Mouse (Mus musculus): ENCODE measurements around the gene Kif18b. TPM values are rescaled to one million over a fixed set of nuclear protein-coding genes. Genes with fewer than 3 reads are reported as not detected.
A peak's percentile ranks its signal among the peaks of the same experiment; 100 is the strongest.

Gene Kif18b
- polyA plus RNA-seq, 1 experiment from 2014 or later = 5.3 TPM

- Histone ChIP-seq H3K27me3 (no peaks in the 10 kb centered on the region), H3K4me2 (replicated peaks) (no peak overlapping the region), H3K36me3 (no peaks in the 10 kb centered on the region), H3K4me1 (peaks cover 14% of the 10 kb centered on the region; the same call in 1 of the 2 replicates), H3K9ac (replicated peaks) (no peak overlapping the region), H3K27ac (replicated peaks) (no peak overlapping the region; the same call in 1 of the 2 replicates), H3K9me3 (no peaks in the 10 kb centered on the region), H3K4me3 (no peak overlapping the region)
- 0 out of 2 replicates have a peak, but pooled peaks have one; percentile 16 for ATAC-seq (replicated peaks)
- 53% methylated on average over 16 of the region's 16 CpGs for WGBS
These were observed 32.2 kb upstream of the Kif18b start for GRCm38 (mm10) chr11:102956962-102957614.

DNA sequence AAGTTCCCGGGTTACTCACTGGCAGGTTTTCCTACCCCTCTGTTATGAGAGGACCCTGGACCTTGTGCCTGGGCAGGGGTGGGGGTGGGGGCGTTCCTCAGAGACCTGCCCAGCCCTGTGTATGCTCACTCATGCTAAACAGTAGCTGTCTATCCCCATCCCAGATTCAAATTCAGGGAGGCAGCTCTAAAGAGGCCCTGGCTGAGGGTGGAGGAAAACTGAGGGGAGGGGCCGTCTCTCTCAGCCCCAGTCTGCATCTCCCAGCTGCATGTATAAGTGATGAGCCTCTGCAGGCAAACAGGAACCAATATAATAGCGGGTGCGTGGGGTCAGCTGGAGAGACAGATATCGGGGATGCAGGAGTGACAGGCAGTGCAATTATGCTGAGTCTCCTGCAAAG is 28.0 kb upstream of the Kif18b start:
- ATAC-seq (replicated peaks) = peak; percentile 36; the same call in 1 of the 2 replicates
- H3K9ac ChIP-seq (replicated peaks) = no peak overlapping the region
- H3K4me1 ChIP-seq = peaks cover 26% of the 10 kb centered on the region
- H3K27ac ChIP-seq (replicated peaks) = no peak overlapping the region
- WGBS = 24% methylated on average over 6 of the region's 6 CpGs
- H3K9me3 ChIP-seq = no peaks in the 10 kb centered on the region
- no peak overlapping the region for H3K4me2 ChIP-seq (replicated peaks)
- H3K36me3 ChIP-seq = no peaks in the 10 kb centered on the region
- H3K27me3 ChIP-seq = peaks cover 16% of the 10 kb centered on the region; the same call in 1 of the 2 replicates
- no peak overlapping the region for H3K4me3 ChIP-seq

DNA sequence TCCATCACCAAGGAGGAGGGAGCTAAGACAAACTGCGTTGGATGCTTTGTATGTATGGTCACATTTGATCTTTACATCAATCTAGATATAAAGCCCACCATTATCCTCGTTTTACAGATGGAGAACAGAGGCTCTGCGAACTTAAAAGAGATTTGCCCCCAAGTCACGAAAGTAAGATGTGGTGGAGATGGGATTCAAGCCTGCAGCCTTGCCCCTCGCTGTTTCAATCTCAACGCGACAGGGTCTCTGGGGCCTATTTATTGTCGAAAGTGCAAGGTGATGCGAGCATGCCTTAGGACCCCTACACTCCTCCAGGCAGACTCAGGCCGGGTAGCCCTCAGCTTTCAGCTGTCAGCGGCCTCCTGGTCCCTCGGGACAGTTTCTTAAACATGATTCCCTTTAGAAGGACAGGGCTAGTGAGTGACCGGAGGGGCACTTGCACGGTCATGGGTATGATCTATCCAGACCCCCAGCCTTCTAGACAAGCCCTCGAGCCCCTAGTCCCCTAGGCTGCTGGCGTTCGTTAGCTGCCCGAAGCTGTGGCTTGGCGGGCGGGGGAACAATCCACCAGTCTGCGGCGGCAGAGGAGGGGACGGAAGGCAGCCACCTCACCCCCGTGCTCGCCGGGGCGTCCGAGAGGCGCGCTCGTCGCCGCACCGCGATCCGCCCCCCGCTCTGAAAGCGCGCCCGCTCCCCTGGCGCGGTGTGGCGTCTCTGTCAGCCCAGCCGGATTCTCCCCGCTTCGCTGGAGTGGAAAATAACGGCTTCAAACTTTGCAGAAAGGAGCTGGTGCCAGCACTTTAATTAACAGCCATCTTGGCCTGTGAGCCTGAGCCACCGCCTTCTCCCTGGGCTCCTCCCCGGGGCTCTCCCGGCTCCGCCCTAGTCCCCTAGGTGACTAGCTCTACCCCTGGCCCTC is 23.4 kb upstream of the Kif18b start:
- H3K4me1 ChIP-seq = peaks cover 47% of the 10 kb centered on the region
- H3K4me3 ChIP-seq = peak overlapping the region; percentile 45
- WGBS = 2% methylated on average over 51 of the region's 51 CpGs
- ATAC-seq (replicated peaks) = peak; percentile 59
- peak overlapping the region; percentile 85 for H3K4me2 ChIP-seq (replicated peaks)
- peak overlapping the region; percentile 48 for H3K9ac ChIP-seq (replicated peaks)
- peaks cover 62% of the 10 kb centered on the region for H3K27me3 ChIP-seq
- 0 out of 2 replicates have a peak overlapping the region, but pooled peaks have one; percentile 19 for H3K27ac ChIP-seq (replicated peaks)
- no peaks in the 10 kb centered on the region for H3K9me3 ChIP-seq
- no peaks in the 10 kb centered on the region for H3K36me3 ChIP-seq

GRCm38 (mm10) chr11:102946992-102947343 is 22.0 kb upstream of the Kif18b start:
- no peak overlapping the region for H3K27ac ChIP-seq (replicated peaks)
- H3K4me3 ChIP-seq = peak overlapping the region; percentile 43
- peaks cover 43% of the 10 kb centered on the region for H3K4me1 ChIP-seq
- ATAC-seq (replicated peaks) = peak; percentile 19; the same call in 1 of the 2 replicates
- H3K9me3 ChIP-seq = no peaks in the 10 kb centered on the region
- WGBS = 12% methylated on average over 8 of the region's 8 CpGs
- no peak overlapping the region for H3K9ac ChIP-seq (replicated peaks)
- no peaks in the 10 kb centered on the region for H3K36me3 ChIP-seq
- peak overlapping the region; percentile 70 for H3K4me2 ChIP-seq (replicated peaks)
- H3K27me3 ChIP-seq = peaks cover 68% of the 10 kb centered on the region

- WGBS = 1% methylated on average over 74 of the region's 87 CpGs
- H3K36me3 ChIP-seq = no peaks in the 10 kb centered on the region
- H3K9ac ChIP-seq (replicated peaks) = peak within 1 kb of the TSS; percentile 22; the same call in 1 of the 2 replicates
- H3K9me3 ChIP-seq = no peaks in the 10 kb centered on the region
- H3K4me2 ChIP-seq (replicated peaks) = peak within 1 kb of the TSS; percentile 70
- H3K4me3 ChIP-seq = peak within 1 kb of the TSS; percentile 43
- peak; percentile 76 for ATAC-seq (replicated peaks)
- H3K27ac ChIP-seq (replicated peaks) = no peak within 1 kb of the TSS
- peaks cover 43% of the 10 kb centered on the region for H3K4me1 ChIP-seq
- H3K27me3 ChIP-seq = peaks cover 66% of the 10 kb centered on the region
These were observed 21.5 kb upstream of the Kif18b start, which contains the start of gene C1ql1 for GRCm38 (mm10) chr11:102946265-102946991. TSS of gene C1ql1 (minus strand) at chr11:102946688.

GRCm38 (mm10) chr11:102945306-102946264 is 20.7 kb upstream of the Kif18b start:
- H3K27ac ChIP-seq (replicated peaks) = no peak overlapping the region
- H3K9ac ChIP-seq (replicated peaks) = no peak overlapping the region
- H3K9me3 ChIP-seq = no peaks in the 10 kb centered on the region
- H3K4me3 ChIP-seq = peak overlapping the region; percentile 43
- H3K4me2 ChIP-seq (replicated peaks) = peak overlapping the region; percentile 70
- H3K4me1 ChIP-seq = peaks cover 43% of the 10 kb centered on the region
- WGBS = under 1% methylated on average over 54 of the region's 54 CpGs
- ATAC-seq (replicated peaks) = no peak; the same call in 1 of the 2 replicates
- H3K27me3 ChIP-seq = peaks cover 65% of the 10 kb centered on the region
- no peaks in the 10 kb centered on the region for H3K36me3 ChIP-seq

DNA sequence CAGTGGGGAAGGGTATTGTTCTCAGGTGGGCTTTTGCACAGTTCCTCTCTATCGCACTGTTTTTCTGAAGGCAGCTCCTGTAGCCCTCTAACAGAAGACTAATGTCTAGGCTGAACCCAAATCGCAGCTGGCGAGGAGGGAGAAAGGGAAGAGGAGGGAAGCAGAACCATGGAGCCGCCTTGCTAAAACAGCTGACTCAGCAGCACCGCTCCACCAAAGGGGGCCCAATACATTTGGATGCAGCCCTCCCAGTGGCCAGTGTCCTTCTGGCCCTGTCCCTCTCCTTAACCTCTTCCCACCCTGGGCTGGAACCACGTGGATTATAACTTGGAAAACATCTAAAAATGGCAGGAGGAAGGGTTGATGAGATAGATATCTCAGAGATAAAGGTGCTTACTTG is 16.3 kb upstream of the Kif18b start:
- peaks cover 36% of the 10 kb centered on the region for H3K27me3 ChIP-seq
- WGBS = 72% methylated on average over 6 of the region's 6 CpGs
- no peak for ATAC-seq (replicated peaks)

DNA sequence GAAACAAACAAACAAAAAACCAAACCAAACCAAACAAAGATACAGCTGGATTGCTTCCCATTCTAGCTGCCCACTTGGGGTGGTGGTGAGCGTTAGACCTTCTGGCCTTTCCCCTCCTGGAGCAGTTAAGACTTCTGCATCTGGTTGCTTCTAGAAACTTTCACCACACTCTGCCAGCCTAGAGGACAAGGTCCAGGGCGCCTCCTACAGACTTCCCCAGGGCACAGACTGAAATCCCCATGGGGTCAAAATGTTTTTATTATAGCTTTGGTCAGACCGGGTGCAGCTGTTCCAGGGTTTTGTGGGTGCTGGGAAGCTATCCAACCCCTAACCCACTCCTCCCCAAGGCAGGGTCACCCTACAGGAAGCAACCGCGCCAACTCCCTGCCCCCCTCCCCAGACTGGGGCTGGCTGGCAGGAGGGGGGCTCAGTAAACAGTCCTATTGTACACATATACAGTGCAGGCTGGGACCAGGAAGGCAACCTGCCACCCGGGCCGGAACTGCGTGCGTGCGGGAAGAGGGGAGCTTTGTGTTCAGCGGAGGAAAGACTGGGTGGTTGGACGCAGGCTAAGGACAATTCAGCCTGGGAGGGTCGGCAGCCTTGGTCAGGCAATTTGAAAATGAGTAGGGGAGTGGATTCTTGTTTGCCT is 14.2 kb upstream of the Kif18b start:
- no peaks in the 10 kb centered on the region for H3K9me3 ChIP-seq
- H3K9ac ChIP-seq (replicated peaks) = no peak overlapping the region
- peaks cover 15% of the 10 kb centered on the region for H3K27me3 ChIP-seq
- H3K36me3 ChIP-seq = no peaks in the 10 kb centered on the region
- 0 out of 2 replicates have a peak overlapping the region, but pooled peaks have one; percentile 0 for H3K4me2 ChIP-seq (replicated peaks)
- peaks cover 8% of the 10 kb centered on the region; the same call in 1 of the 2 replicates for H3K4me1 ChIP-seq
- ATAC-seq (replicated peaks) = no peak
- H3K4me3 ChIP-seq = no peak overlapping the region
- WGBS = 47% methylated on average over 13 of the region's 13 CpGs
- no peak overlapping the region for H3K27ac ChIP-seq (replicated peaks)

More for the DNA sequence above, 16.3 kb upstream of the Kif18b start:
- Histone ChIP-seq H3K4me2 (replicated peaks) (no peak overlapping the region), H3K36me3 (no peaks in the 10 kb centered on the region), H3K9ac (replicated peaks) (no peak overlapping the region), H3K27ac (replicated peaks) (no peak overlapping the region), H3K9me3 (no peaks in the 10 kb centered on the region), H3K4me3 (no peak overlapping the region), H3K4me1 (peaks cover 23% of the 10 kb centered on the region)

DNA sequence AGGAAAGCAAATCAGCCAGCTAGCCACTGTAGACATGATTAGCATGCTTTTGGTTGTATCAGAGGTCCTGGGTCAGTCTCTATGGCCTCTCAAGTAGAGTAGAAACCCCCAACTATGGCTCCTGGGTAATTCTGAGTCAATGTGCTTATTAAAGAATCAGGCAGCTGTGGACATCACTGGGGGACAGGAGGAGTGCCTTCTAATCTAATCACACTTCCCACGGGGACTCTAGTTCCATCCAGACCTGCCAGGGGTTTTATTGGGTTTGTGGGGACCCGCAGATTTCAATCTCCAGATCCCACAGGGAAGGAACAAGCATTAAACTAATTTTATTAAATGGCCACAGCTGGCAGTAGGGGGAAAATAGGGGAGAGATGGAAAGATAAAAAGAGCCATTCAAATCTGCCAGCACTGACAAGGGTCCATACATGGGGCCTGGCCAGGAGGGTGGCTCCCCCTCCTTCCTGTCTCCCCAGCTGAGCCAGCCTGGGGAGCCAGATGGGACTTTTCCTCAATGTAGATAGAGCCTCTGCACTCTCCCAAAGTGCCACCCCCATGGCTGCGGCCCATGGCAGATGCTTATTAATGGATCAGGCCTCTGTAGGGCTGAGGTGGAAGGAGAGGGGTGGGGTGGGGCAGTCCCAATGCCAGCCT is 12.7 kb upstream of the Kif18b start:
- Histone ChIP-seq H3K27me3 (0 out of 2 replicates have a peak, but pooled peaks cover 4% of the 10 kb centered on the region), H3K4me1 (peaks cover 8% of the 10 kb centered on the region; the same call in 1 of the 2 replicates), H3K9ac (replicated peaks) (no peak overlapping the region), H3K36me3 (no peaks in the 10 kb centered on the region), H3K27ac (replicated peaks) (no peak overlapping the region), H3K4me3 (no peak overlapping the region), H3K9me3 (no peaks in the 10 kb centered on the region), H3K4me2 (replicated peaks) (no peak overlapping the region)
- no peak for ATAC-seq (replicated peaks)
- WGBS = 74% methylated on average over 3 of the region's 3 CpGs

- no peak for ATAC-seq (replicated peaks)
- no peak overlapping the region for H3K9ac ChIP-seq (replicated peaks)
These were observed 11.3 kb upstream of the Kif18b start for GRCm38 (mm10) chr11:102936272-102936671.

More at GRCm38 (mm10) chr11:102936272-102936671, 11.3 kb upstream of the Kif18b start:
- Histone ChIP-seq H3K4me3 (no peak overlapping the region), H3K27ac (replicated peaks) (no peak overlapping the region), H3K27me3 (no peaks in the 10 kb centered on the region), H3K9me3 (no peaks in the 10 kb centered on the region), H3K36me3 (no peaks in the 10 kb centered on the region), H3K4me2 (replicated peaks) (no peak overlapping the region), H3K4me1 (peaks cover 8% of the 10 kb centered on the region; the same call in 1 of the 2 replicates)
- WGBS = 44% methylated on average over 4 of the region's 4 CpGs
